Mouse (Mus musculus): ENCODE measurements around the gene Gm12185.
"Not testable (repeated sequence)": the region's sequence is repeated elsewhere in the genome, so short reads cannot be mapped to it uniquely, and the experiment has no call there.

- TF ChIP-seq POLR2A, CTCF (IDR thresholded peaks at IDR 0.05; ENCODE audit: insufficient read depth, low read depth, low read length): not testable (repeated sequence)
Measured at GRCm38 (mm10) chr11:48988219-48988618, 3.8 kb downstream of the Gm12185 start.

Measured in olfactory bulb, adult 2 months (tissue).